Mouse (Mus musculus) inflammation-experienced regulatory T-cells, adult 6 months (primary cell): ENCODE results near the gene Mrpl44. TPM values are rescaled to one million over a fixed set of nuclear protein-coding genes. Genes with fewer than 3 reads are reported as not detected.

ENCODE experiments used
- ATAC-seq: one replicate; pipeline ENCODE4 v1.8.0; 2017
- polyA plus RNA-seq, 3 experiments: library from polyadenylated mRNA; unstranded; fragments of 100-300 nt; shearing (Covaris generic); gene quantifications; one replicate each; pipeline ENCODE4 v1.2.1; 2017

Gene Mrpl44
- polyA plus RNA-seq, result 10 to 100 TPM; 57.9 to 59.8 (median 59.5) TPM

GRCm38 (mm10) chr1:79775927-79776458 is at the start of gene Mrpl44, which contains the start of gene Wdfy1:
Gene Mrpl44 (plus strand): TSS chr1:79776018.
Gene Wdfy1 (minus strand): TSS chr1:79776143.
- ATAC-seq, result peak; percentile 99

DNA sequence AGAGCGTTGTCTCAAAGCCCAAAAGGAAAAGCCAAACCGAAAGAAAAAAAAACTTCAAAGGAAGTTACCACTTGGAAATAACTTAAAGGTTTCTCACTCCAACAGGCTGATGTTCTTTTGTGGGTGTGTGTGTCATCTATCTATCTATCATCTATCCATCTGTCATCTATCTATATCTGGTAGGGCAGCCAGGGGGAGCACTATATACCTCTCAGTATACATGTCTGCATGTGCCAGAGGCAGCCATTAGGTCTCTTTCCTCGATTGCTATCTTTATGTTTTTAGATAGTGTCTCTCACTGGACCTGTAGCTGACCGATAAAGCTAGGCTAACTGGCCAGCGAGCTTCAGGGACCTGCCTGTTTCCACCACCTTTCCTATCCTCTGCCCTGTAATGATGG is 41.0 kb upstream of the Mrpl44 start:
- ATAC-seq, result peak; percentile 52

DNA sequence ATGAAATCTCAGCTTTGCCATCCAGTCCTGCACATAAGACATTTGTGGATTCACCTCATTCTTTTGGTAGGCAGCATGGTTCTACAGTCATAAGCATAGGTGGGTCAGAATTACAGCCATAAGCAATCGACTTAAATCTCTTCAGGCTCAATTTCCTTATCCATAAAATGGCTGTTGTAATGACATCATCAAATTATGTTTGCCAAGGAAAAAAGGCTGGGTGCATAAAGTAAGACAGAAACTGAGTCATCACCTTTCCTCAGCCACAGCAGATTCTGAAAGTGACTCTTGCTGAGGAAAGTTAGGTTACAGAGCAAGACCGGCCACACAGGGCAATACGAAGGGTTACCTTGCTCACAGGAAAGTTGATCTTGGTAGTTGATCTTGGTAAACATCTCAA is 39.4 kb upstream of the Mrpl44 start:
- ATAC-seq, result no peak

DNA sequence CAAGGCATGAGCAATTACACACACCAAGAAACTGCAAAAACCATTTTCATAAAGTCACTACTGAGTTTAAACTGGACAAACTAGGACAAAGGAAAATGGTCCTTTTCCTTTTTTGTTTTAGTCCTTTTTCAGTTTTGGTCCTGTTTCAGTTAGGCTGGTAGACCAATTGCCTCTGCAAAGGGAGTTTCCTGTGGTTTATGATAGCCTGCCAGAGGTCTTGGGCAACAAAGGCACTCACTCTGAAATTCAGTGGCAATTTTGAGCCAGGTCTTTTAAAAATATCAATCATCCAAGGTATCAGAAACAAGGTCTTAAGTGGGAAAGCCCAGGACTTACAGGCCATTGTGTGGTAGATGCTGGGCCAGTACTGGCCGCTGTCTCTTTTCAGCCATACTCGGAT is 36.1 kb upstream of the Mrpl44 start:
- no peak for ATAC-seq

DNA sequence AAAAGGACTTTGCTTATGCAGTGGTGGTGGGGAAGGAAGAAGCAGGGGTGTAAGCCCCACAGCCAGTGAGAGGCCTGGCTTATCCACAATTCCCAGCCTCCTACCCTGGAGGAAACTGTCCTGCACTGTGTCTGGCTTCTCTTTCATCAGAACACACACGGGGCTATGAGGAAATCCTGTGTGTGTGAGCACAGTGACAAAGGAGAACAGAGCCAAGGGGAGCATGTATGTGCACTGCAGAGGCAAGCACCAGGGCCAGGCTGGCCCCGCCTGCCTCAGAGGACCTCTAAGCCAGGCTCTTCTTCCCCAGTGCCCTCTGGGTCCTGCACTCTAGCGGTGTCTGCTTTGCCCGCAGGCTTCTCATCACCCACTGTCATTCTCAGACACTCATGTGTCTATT is 34.8 kb upstream of the Mrpl44 start:
- no peak for ATAC-seq

- no peak for ATAC-seq
Observed at GRCm38 (mm10) chr1:79742949-79743348, 32.9 kb upstream of the Mrpl44 start.

DNA sequence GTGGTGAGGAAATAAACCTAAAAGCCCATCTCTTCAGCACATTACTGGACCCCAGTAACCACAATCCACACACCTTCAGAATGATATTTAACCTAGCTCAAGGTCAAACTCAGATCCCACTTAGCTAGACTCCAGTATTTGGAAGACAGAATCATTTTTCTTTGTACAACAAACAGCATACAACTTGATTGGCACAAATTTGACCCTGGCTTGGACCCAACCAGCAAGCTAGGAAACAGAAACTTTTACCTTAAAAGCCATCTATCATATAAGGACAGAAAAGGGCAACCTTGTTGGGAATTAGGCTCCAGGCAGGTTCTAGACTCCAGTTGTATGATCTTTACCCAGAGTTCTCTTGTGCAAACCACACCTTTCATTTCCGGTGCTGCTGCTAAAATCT is 32.4 kb upstream of the Mrpl44 start:
- no peak for ATAC-seq

DNA sequence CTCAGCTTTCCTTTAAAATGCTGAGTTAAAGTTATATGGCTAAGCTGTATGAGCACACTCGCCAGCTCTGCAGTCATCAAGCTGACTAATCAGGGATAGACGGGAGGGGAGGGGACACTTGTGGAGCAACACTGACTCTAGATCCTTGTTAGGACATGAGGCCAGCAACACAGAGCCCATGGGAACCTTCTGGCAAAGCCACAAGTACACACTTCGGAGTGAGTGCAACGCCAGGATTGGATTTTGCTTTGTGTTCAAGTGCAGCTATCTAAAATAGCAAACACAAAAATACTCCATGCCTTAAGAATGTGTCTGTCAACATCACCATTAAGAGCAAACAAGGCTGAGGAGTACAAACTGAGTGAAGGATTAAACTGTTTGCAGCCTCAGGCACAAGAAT is 29.8 kb upstream of the Mrpl44 start:
- no peak for ATAC-seq

DNA sequence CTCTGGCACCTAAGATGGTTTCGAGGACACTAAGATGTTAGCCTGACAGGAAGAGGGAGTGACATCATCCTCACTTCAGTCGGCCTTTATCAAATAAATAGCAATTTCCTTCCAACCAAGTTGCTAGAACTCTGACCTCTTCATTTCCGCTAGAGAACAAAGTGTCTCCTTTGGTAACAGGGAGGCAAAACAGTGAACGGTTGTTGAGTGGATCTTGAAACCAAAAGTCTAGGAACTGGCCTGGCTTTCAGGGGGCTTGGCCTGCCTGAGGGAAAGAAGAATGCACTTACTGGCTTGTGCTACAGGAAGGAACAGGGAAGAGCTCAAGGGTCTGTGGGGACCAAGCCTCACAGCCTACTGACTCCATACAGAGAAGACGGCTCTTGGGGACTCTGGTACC is 24.6 kb upstream of the Mrpl44 start:
- peak; percentile 75 for ATAC-seq

DNA sequence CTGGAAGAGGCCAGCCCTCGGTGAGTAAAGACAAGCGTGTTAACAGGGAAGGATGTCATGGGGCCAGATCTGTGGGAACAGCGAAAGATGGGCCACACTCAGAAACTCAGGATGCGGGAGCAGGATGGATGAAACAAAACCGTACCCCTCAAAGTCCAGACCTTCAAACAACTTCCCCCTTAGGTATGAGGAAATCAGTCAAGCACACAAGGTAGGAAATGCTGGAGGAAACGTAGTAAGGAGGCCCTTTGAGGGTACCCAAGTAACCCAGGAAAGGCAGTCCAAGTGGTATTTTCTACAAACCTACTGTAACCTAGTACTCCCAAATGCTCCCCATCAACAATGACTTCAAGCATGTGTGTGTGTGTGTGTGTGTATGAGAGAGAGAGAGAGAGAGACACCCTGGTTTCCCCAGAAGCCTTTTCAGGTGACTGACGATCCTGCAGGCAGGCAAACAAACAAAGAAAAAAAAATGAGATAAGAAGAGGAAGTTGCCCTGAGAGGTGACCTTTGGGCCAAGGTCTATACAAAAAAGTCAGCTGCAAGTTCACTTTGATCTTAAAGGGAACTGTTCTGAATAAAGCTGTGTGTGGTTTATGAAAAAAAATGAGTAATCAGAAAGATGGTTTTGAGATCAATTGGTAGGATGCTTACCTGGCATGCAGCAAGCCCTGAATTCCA is 23.7 kb upstream of the Mrpl44 start:
- ATAC-seq, result peak; percentile 79

DNA sequence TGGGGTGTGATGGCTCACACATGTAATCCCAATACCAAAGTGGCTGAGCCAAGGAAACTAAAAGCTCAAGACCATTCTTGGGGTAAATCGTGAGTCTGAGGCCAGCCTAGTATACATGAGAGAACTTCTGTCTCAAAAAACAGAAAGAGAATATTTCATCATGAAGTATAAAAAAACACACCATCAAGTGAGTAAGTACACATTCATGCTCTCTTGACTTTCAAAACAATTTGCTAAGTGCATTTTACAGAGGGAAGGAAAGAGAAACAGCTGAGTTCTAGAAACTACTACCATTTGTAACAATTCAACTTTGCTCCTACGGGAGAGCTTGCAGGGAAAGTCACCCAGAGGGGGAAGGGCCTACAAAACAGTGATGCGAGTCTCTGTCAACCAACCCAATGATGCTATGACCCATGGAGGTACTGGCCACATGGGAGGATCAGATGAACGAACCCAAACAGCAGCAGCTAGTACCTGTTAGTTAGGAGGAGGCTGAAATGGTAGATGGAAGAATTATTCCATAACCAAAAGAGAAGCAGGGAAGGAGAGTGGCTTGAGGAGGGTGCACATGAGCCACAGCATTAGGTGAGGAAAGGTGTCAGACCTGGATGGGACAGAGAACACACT is 23.0 kb upstream of the Mrpl44 start:
- ATAC-seq, result no peak

- no peak for ATAC-seq
Observed at GRCm38 (mm10) chr1:79753456-79753855, 22.4 kb upstream of the Mrpl44 start.

GRCm38 (mm10) chr1:79754936-79755335 is 20.9 kb upstream of the Mrpl44 start:
- no peak for ATAC-seq

DNA sequence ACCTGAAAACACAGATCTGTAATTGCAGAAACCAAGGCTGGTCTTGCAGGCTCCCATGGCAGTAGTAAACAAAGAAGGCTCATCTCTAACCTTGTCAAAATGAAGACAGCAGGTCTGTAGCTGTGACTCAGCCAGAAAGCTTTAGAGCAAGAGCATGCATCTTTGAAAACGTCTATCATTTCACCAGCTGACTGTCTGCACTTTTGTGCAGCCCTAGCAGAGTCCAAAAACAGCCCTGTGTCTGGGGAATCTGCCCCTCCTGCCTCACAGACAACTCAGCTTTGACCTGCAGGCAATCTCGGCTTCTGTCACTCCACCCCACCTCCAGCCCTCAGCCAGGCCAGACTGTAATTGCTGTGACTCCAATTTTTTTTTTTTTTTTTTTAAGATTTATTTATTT is 20.4 kb upstream of the Mrpl44 start:
- no peak for ATAC-seq

DNA sequence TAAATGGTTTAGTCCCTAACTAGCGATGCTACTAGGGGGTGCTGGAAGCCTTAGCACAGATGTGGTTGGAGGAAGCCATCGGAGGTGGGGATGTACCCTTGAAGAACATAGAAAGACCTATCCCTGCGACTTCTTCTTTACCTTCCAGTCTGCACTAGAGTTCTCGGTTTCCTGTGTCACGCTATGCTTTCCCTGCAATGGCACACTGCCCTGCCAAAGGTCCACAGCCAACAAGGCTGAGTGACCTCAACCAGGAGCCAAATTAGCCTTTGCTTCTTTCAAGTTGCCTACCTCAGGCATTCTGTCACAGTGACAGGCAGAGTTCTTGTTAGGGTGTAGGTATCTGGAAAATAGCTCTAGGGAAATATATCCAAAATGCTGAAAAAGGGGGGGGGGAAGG is 19.4 kb upstream of the Mrpl44 start:
- no peak for ATAC-seq

DNA sequence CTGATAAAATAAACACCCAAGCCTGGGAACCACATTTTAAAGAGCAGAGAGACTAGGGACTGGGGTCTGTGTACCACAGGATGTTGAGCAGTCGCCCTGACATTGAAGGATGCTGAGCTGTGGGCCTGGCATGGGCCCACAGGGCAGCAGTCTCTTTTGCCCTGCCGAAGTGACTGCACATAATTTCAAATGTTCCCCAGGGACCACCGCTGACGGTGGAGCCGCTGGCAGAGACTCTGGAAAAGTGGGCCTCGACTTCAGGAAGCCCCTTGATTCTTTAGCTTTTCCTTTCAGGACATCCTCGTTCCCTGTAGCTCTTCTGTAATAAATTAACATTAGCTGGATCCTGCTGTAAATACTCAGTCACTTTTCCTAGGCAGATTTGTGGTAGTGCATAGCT is 18.7 kb upstream of the Mrpl44 start:
- ATAC-seq, result no peak

DNA sequence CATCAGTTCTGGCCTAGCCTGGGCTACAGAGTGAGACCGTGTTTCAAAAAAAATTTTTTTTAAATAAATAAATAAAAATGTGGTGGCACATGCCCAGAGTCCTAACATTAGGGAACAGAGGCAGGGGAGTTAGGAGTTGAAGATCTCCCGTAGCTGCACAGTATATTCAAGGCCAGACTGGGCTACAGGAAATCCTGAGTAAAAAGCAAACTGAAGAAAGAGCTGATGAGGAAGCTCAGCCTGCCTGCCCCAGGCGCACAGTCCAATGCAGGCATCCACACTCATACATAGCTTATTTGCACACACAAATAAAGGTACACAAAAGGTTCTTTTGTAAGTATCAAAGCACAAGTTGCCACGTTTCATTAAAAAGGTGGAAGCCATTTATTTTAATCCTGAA is 18.2 kb upstream of the Mrpl44 start:
- no peak for ATAC-seq

DNA sequence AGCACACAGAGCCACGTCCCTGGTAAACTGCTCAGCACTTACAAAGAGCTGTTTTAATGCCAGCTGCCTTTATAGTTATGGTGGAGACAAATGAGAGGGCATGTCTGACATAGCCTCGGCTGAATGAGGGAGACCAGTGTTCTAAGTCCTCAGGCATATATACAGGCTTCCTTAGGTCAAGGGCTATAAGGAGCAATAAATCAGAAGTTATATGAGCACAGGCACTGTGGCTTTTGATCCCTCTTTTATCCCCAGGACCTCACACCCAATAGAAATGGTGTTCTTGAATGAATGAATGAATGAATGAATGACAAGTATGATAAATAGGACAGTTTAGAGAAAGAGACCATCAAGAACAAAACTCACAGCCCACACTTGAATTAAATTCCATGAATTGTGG is 16.8 kb upstream of the Mrpl44 start:
- ATAC-seq, result no peak

- no peak for ATAC-seq
Observed at GRCm38 (mm10) chr1:79759436-79759972, 16.3 kb upstream of the Mrpl44 start.

GRCm38 (mm10) chr1:79760656-79761055 is 15.2 kb upstream of the Mrpl44 start:
- ATAC-seq, result no peak

DNA sequence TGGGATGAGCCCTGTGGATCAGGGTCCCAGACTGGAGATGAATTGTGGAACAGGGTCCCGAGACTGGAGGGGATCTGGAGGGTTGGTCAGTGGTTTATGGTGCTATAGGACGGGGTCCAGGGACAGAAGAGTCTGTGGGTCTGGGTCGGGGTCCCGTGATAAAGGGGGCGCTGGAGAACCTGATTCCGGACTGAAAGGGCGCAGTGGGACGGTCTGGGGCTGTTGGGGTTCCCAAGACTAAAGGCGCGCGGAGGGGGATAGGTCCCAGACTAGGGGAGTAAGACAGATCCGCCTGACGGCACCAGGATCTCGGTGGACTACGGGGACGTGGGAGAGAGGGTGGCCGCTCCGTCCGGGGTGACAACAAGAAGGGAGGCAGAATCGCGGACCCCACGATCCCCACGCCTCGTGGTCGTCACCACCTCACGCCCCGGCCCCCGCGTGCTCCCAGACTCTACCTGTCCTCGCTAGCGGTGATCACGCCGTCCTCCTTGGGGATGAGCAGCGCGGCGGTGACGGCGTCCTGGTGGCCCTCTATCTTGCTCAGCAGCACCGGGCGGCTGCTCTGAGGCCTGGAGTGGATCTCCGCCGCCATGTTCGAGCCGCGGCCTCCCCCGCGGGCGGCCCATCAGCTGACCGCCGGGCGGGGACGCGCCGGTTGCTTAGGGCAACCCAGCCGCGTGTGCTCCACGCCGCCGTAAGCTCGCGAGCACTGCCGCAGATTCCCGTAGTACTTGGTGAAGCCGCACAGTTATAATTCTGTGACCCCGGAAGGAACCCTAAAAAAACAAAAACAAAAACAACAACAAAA is 14.5 kb upstream of the Mrpl44 start:
- ATAC-seq, result peak; percentile 91

- no peak for ATAC-seq
Observed at GRCm38 (mm10) chr1:79761917-79762271, 13.9 kb upstream of the Mrpl44 start.
